Mouse (Mus musculus): ENCODE results near the gene Morf4l1.
"Not testable (repeated sequence)": the region's sequence is repeated elsewhere in the genome, so short reads cannot be mapped to it uniquely, and the experiment has no call there.

The Morf4l1 gene

GRCm38 (mm10) chr9:90060932-90061331, 53.6 kb downstream of the Morf4l1 start:
- in situ Hi-C loops (cut with MboI, MseI): not testable (repeated sequence)

GRCm38 (mm10) chr9:90060574-90060875, 54.0 kb downstream of the Morf4l1 start:
- in situ Hi-C loops (cut with MboI, MseI): no loop called here

DNA sequence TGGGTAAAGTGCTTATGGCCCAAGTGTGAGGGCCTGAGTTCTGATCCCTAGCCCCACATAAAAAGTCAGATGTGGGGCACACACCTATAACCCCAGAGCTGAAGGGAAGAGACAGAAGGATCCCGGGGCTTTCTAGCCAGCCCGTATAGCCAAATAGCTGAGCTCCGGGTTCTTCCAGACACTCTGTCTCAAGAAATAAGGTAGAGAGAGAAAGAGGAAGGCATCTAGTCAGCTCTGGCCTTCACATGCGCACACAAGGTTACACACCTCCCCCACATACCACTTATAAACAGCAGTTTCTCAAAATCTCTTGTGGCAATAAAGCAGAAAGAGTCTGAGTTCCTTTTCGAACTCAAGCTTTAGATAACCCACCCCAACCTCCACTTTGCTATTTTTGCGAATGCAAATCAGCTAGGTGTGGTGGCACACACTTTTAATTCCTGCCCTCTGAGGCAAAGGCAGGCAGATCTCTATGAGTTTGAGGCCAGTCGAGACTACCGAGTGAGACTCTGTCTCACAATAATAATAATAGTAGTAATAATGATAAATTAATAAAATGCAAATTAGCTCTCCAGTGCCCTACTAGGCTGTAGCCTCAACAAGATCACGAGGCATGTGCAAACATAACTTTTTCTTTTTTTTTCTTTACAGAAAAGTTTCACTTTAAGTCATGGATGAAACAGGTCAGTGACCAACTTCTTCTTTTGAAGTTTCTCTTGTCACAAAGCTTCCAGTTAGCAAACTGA, 54.6 kb downstream of the Morf4l1 start:
- in situ Hi-C loops (cut with MboI, MseI): no loop called here

- in situ Hi-C loops (cut with MboI, MseI): no loop called here
These were observed 57.9 kb downstream of the Morf4l1 start for GRCm38 (mm10) chr9:90056716-90057115.

DNA sequence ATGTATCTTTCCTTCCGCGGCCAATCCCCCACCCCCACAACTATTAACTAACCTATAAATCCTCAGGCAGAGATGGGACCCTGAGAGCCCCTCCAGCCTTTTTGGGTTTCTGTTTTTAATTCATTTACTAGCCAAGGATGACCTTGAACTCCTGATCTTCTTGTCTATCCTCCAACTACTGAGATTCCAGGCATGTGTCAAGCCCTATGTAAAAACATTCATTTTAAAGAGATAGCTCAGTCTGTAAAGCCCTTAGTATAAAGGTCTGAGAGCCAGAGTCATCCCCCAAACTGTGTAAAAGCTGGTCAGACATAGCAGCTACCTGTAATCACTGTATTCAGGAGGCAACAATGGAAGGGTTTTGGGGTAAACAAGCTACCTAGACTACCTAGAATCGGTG, 58.7 kb downstream of the Morf4l1 start:
- in situ Hi-C loops (cut with MboI, MseI): no loop called here

DNA sequence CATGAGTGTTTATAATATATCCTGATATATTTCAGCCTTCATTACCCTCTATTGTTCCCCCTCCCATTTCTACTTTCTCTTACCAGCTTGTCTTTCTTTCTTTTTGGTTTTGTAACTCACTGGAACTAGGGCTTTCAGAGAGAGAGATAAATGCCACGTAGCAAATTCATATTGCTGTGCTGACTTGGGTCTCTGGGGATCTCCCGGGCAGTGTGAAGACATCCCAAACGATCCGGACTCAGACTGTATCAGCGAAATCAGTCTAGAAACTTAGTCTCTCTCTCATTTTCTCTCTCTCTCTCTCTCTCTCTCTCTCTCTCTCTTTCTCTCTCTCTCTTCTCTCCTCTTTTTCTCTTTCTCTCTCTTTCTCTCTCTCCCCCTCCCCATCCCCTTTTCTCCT, 59.2 kb downstream of the Morf4l1 start:
- in situ Hi-C loops (cut with MboI, MseI): no loop called here

DNA sequence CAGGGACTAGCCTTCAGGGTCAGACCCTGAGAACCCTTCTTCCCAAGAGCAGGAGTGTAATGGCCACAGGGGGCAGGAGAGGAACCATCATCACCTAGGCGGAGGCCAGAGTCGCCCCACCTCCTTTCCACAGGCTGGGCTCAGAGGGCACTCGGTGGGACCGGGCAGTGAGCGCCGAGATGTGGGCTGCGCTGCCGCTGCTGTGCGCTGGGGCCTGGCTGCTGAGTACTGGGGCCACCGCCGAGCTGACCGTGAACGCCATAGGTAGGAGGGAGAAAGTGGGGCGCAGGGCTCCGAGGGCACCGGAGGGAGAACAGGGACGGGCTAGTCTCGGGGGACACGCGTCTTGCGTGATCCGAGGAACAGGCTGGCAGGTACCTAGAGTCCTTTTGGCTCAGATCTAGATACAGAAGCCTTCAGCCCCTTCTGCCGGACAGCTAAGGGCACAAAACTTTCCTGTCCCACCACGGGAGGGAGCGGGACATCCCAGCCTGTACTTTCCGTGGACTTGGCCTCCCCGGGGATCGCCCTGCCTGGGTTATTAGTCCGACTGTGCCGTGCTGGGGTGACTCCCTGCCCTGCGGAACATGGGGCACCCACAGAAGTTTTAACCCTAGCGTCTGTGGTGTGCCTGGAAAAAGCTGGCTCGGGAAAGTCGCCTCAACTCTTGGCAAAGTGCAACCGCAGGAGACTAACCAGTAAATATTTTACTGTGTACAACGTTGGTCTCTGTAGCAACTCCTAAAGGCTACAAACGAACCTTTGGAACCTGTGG, 60.0 kb downstream of the Morf4l1 start:
- in situ Hi-C loops (cut with MboI, MseI): no loop called here

GRCm38 (mm10) chr9:90053852-90054251, 60.7 kb downstream of the Morf4l1 start, which contains the start of gene Ctsh:
Ctsh (plus strand) TSS chr9:90054152.
- in situ Hi-C loops (cut with MboI, MseI): no loop called here

- in situ Hi-C loops (cut with MboI, MseI): no loop called here
These were observed 66.5 kb downstream of the Morf4l1 start for GRCm38 (mm10) chr9:90047937-90048627.

- in situ Hi-C loops (cut with MboI, MseI): no loop called here
These were observed 69.4 kb downstream of the Morf4l1 start for GRCm38 (mm10) chr9:90045191-90045590.

DNA sequence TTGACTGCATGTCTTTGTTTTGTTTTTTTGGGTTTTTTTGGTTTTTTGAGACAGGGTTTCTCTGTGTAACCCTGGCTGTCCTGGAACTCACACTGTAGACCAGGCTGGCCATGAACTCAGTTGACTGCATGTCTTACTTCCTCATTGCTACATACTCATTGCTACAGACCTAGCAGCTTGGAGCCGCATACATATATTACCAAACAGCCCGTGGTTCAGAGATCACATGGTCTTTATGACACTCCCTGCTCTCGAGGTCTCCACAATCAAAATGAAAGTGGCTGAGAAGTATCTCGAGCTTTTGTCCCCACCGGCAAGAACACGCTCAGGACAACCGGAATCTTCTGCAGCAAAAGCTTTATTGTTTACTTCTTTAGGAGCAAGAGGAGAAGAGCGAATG, 71.7 kb downstream of the Morf4l1 start:
- in situ Hi-C loops (cut with MboI, MseI): not testable (repeated sequence)

Data from T-helper 1 cell (primary cell).